Mouse (Mus musculus) skeletal muscle tissue, adult 2 months (tissue): ENCODE results near the gene Cdh23.

Experiments
- DNase-seq: peaks from one replicate; pipeline ENCODE4 v3.0.0-alpha.2; 2012; ENCODE audit warnings: low read depth, low spot score

The Cdh23 gene

DNA sequence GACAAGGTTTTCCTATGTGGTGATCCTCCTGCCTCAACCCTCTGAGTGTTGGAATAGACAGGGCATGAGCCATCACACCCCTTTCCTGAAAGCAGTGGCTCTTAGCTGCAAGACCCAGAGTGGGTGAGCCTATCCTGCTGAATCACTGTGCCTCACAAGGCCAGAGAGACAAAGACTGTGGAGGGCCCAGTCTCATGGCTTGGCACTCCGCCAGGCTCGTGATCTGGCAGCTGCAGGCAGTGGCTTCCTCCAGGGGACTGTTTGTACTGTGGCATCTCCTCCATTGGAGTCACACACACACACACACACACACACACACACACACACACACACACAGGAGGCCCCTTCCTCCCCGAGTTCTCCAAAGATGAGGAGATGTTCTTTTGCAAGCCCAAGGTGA is 433.9 kb downstream of the Cdh23 start:
- peak; percentile 87 for DNase-seq

DNA sequence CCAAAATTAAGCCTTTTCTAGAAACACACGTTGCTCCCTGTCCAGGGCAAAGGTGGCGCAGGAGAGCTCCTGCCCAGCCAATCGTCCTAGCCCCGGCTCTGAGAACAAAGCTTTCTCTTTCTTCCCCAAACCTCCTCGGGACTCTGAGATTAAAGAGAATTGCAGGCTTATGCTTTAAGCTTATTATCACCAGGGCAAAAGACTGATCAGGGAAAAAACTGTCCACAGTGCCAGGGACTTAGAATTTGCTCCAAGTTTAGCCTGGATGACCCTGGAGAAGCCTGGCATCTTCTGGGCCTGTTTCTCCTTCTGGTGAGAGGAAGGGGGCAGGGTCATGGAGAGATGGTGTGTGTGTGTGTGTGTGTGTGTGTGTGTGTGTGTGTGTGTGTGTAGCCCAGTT is 434.8 kb downstream of the Cdh23 start:
- no peak for DNase-seq

DNA sequence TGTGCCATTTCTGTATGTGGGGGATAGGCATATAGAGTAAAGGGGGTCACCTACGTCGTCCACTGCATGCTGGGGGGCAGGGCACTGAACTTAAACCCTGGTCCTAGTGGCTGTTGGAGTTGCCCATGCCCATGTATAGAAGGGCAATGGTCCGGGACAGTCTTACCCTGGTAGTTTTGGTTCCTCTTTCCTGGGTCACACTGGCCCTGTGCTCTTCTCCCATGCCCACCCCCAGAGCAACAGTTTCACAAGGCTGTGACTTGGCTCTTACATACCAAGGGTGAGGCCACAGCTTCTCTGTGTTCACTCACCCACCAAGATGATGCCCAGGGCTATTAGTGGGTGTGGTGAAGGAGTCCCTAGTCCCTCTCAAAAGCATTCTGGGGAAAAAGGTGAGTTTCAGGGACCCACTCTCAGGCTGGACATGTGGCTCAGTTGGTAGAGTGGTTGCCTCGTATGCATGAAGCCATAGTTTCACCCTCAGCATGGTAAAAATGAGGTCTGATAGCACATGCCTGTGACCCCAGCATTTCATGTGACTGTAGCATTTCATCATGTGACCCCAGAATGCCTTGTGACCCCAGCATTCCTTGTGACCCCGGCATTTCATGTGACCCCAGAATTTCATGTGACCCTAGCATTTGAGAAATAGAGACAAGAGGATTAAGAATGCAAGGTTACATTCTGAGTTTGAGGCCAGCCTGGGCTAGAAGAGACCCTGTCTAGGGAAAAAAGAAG is 435.6 kb downstream of the Cdh23 start:
- DNase-seq, result no peak

DNA sequence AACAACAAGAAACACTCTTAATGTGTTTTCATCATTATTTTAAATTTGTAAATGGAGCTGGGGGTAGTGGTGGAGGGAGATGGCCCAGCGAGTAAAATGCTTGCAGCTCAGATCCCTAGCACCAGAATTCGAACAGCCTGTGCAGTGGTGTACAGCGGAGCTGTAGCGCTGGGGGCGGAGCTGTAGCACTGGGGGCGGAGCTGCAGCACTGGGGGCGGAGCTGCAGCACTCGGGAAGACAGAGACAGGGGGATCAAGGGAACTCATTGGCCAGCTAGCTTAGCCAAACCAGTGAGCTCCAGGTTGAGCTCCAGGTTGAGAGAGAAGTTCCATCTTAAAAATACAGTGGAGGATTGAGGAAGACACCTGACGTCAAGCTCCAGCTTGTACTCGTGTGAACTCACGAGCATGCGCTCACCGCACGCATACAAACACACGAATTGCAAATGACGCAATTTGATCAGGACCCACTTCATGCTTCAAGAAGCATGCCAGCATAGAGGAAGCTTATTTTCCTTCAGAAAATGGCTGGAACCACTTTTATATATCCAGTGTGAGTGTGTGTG is 438.9 kb downstream of the Cdh23 start:
- no peak for DNase-seq

DNA sequence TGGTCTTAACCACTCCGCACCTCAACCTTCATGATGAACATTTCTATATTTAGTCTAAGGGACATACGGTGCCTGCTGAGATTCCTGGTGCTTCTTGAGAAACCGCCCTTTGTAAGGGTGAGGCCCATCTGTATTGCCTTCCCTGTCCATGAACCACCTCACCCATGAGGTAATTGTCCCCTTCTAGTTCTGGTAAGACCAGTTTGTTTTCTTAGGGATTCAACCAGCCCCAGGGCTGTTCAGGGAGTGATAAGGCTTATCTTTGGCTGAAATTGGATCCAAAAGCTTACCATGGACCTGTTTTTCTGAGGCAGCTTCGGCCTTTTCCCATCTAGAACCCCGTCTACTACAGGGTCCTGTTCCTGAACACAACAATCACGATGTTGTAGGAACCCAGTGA is 440.2 kb downstream of the Cdh23 start:
- DNase-seq, result no peak
